34 mouse cellular contexts compared by ENCODE assay signal in the genomic region with DNA sequence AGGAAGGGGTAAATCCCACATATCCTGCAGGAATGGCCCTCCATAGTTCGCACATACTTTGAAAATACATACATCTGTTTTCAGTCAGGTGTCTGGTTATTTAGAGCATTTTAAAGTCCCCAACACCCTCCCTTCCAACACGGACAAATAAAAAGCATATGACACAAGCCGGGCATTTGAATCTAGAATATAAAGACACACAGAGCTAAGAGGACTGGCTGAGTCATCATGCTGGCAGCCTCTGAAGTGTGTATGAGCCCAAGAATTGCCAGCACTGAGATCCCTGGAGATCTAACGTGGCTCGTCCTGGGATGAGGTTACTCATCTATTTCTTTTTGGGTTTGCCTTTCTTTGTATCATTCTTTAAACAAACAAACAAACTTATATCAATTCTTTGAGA. TPM values are rescaled to one million over a fixed set of nuclear protein-coding genes. Genes with fewer than 3 reads are reported as not detected.
DNase-seq lines count a peak whose midpoint lies in the region; ATAC-seq and TF ChIP-seq lines count a peak whose summit lies in the region.
"Had no signal": no experiment of that assay in that cellular context is flagged by ENCODE, and none has a peak within 500 bp of the region (broad histone marks: within the 10 kb centered on the region; RNA-seq: fewer than 3 reads in every experiment).

No protein-coding gene starts in this region.

- no peak for TF ChIP-seq CTCF in midbrain, postnatal 0 days (IDR thresholded peaks at IDR 0.05)

- ATAC-seq in frontal cortex, adult (ENCODE audit: low TSS enrichment): peak; percentile 86
- no peak for ATAC-seq in midbrain, postnatal 0 days (ENCODE audit: low FRiP score)
- ATAC-seq: forebrain, postnatal 0 days; intestine, postnatal 0 days; midbrain, embryonic 13.5 days had no signal

- H3K4me3 ChIP-seq in myocyte: no peak overlapping the region
- no peak overlapping the region for H3K4me3 ChIP-seq in midbrain, postnatal 0 days (ENCODE audit: low read depth, low read length)
- H3K4me3 ChIP-seq: embryonic facial prominence, embryonic 13.5 days; erythroblast, embryonic 14.5 days; forebrain, embryonic 12.5 days; heart, embryonic 12.5 days; layer of hippocampus, adult 2 months; midbrain, embryonic 13.5 days had no signal

- H3K4me2 ChIP-seq in myocyte (ENCODE audit: low read depth): peak overlapping the region; percentile 73
- no peak overlapping the region for H3K4me2 ChIP-seq in midbrain, postnatal 0 days (ENCODE audit: low read depth, low read length, poor library complexity, severe bottlenecking)
- H3K4me2 ChIP-seq: embryonic facial prominence, embryonic 13.5 days; forebrain, embryonic 12.5 days; heart, embryonic 12.5 days; hindbrain, embryonic 14.5 days; midbrain, embryonic 13.5 days had no signal

- no peak overlapping the region for H3K27ac ChIP-seq in midbrain, postnatal 0 days (ENCODE audit: low read depth, low read length)
- H3K27ac ChIP-seq: embryonic facial prominence, embryonic 13.5 days; forebrain, embryonic 12.5 days; hindbrain, embryonic 14.5 days; layer of hippocampus, adult 2 months; liver, embryonic 14.5 days; macrophage; midbrain, embryonic 13.5 days had no signal

- H3K79me2 ChIP-seq in myocyte (ENCODE audit: control insufficient read depth, insufficient read depth): no peaks in the 10 kb centered on the region

- H3ac ChIP-seq in myocyte (ENCODE audit: control insufficient read depth, insufficient read length): no peak overlapping the region

- H3K36me3 ChIP-seq in myocyte (ENCODE audit: control insufficient read depth, insufficient read depth): no peaks in the 10 kb centered on the region
- no peaks in the 10 kb centered on the region for H3K36me3 ChIP-seq in midbrain, postnatal 0 days (ENCODE audit: insufficient read depth, low read length)
- H3K36me3 ChIP-seq: embryonic facial prominence, embryonic 13.5 days; forebrain, embryonic 12.5 days; heart, embryonic 12.5 days; midbrain, embryonic 13.5 days had no signal

- no peaks in the 10 kb centered on the region for H3K27me3 ChIP-seq in myocyte (ENCODE audit: control insufficient read depth, insufficient read depth, insufficient read length)
- H3K27me3 ChIP-seq in midbrain, postnatal 0 days (ENCODE audit: insufficient read depth, low read length): no peaks in the 10 kb centered on the region
- H3K27me3 ChIP-seq: CH12.LX; embryonic facial prominence, embryonic 13.5 days; forebrain, embryonic 12.5 days; heart, embryonic 12.5 days; midbrain, embryonic 13.5 days had no signal

- H3K9ac ChIP-seq in midbrain, postnatal 0 days (replicated peaks; ENCODE audit: low read length, poor library complexity, severe bottlenecking): no peak overlapping the region
- H3K9ac ChIP-seq: embryonic facial prominence, embryonic 13.5 days; forebrain, embryonic 12.5 days; forebrain, postnatal 0 days; heart, embryonic 12.5 days; hindbrain, embryonic 14.5 days; liver, embryonic 14.5 days; midbrain, embryonic 13.5 days had no signal

- no peaks in the 10 kb centered on the region for H3K4me1 ChIP-seq in midbrain, postnatal 0 days (ENCODE audit: insufficient read depth, low read length)
- H3K4me1 ChIP-seq: forebrain, embryonic 12.5 days; heart, embryonic 12.5 days; midbrain, embryonic 13.5 days had no signal

- WGBS in midbrain, postnatal 0 days: 88% methylated on average over 5 of the region's 5 CpGs

- TF ChIP-seq POLR2A in myocyte (IDR thresholded peaks at IDR 0.05; ENCODE audit: insufficient read length, low read depth): no peak

- DNase-seq in frontal cortex, postnatal 14 days (ENCODE audit: low spot score in 2 of 2): no peak
- DNase-seq in right cerebral cortex, postnatal 25 days: peak; percentile 22
- DNase-seq in right cerebral cortex, adult 18-20 months: no peak
- DNase-seq in adipocyte (ENCODE audit: low spot score): peak; percentile 67
- no peak for DNase-seq in midbrain, postnatal 0 days (ENCODE audit: low spot score)
- no peak for DNase-seq in kidney, postnatal 25 days
- DNase-seq: adrenal gland, postnatal 25 days; B cell, adult 2 months; cerebellum, adult 9-10 months; cerebellum, postnatal 36 days; forebrain, postnatal 0 days; gastrocnemius, postnatal 10 days; kidney, adult 9 months; kidney, postnatal 14 days; left cerebral cortex, postnatal 4 days; liver; lung, adult 2 months; lung, postnatal 10 days; right cerebral cortex, postnatal 4 days; thymus, adult 2 months; thymus, postnatal 36 days had no signal

- no peaks in the 10 kb centered on the region for H3K9me3 ChIP-seq in midbrain, postnatal 0 days (ENCODE audit: low read length)
- H3K9me3 ChIP-seq: embryonic facial prominence, embryonic 13.5 days; forebrain, embryonic 12.5 days; heart, embryonic 12.5 days; midbrain, embryonic 13.5 days had no signal

TF ChIP-seq in myocyte, 11 proteins besides CTCF, POLR2A, EP300 and RAD21:
- TF ChIP-seq TCF12 (IDR thresholded peaks at IDR 0.05; ENCODE audit: insufficient read depth, poor library complexity, severe bottlenecking): no peak
- TF ChIP-seq MAX (IDR thresholded peaks at IDR 0.05; ENCODE audit: low read depth): no peak
- TF ChIP-seq CEBPB (IDR thresholded peaks at IDR 0.05; ENCODE audit: insufficient read depth, poor library complexity, severe bottlenecking): no peak
- no peak for TF ChIP-seq USF1 (IDR thresholded peaks at IDR 0.05; ENCODE audit: low read depth)
- no peak for TF ChIP-seq TCF3 (IDR thresholded peaks at IDR 0.05; ENCODE audit: insufficient read length, low read depth)

RNA-seq across cellular contexts. Expression of gene Eea1, which starts 29.4 kb away (rescaled TPM):
- polyA plus RNA-seq in myocyte (2012; fragmentation: generic; extraction: Trizol): 6.9 TPM
- 17.5 and 21.3 TPM in 2 replicates for total RNA-seq in midbrain, postnatal 0 days (2014; rRNA removed)
- polyA plus RNA-seq in midbrain, postnatal 0 days (2015; fragmentation: Nextera tagmentation; extraction: Ambion mirVana): 22.6 and 29.1 TPM in 2 replicates

Comparison
In these comparisons a context has a peak if more than half of its experiments do, and no peak if none do; other contexts are left out.
1. DNase-seq: peak in right cerebral cortex, postnatal 25 days (single experiment) and adipocyte (single experiment); none in frontal cortex, postnatal 14 days (0 of 2), right cerebral cortex, adult 18-20 months (single experiment), midbrain, postnatal 0 days (single experiment) and kidney, postnatal 25 days (0 of 2).